Mouse (Mus musculus) ovary, adult 2 months (tissue): ENCODE results near the gene Olfr718-ps1. TPM values are rescaled to one million over a fixed set of nuclear protein-coding genes. Genes with fewer than 3 reads are reported as not detected.

ENCODE experiments used
- polyA plus RNA-seq: library from polyadenylated mRNA; depleted of rRNA; stranded (reverse); fragments of >200 nt; gene quantifications from 2 replicates; pipeline ENCODE4 v1.2.3, GENCODE M21; 2012; rRNA removed

Olfr718-ps1 gene
- not detected in 2 replicates for polyA plus RNA-seq

DNA sequence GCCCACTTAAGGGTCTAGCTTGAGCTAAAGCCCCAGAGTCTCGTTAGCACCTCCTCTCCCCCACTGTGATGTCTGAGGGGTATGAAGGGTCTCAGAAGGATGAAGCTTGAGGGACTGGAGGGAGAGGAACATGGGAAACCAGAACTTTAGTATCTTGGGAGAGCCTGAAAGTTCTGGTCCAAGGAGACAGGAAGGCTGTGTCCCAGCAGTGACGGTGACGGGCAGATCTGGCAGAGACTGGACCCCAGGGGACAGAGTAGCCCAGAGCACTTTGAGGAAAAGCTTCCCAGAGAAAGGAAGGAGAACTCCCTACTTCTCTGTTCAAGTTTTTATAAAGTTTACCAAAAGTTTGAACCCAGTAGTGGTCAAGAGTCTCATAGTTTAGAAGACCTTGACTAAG, at the start of gene Olfr718-ps1:
TSS of gene Olfr718-ps1 (minus strand) at position 101 of the 400 bp plus-strand sequence.

DNA sequence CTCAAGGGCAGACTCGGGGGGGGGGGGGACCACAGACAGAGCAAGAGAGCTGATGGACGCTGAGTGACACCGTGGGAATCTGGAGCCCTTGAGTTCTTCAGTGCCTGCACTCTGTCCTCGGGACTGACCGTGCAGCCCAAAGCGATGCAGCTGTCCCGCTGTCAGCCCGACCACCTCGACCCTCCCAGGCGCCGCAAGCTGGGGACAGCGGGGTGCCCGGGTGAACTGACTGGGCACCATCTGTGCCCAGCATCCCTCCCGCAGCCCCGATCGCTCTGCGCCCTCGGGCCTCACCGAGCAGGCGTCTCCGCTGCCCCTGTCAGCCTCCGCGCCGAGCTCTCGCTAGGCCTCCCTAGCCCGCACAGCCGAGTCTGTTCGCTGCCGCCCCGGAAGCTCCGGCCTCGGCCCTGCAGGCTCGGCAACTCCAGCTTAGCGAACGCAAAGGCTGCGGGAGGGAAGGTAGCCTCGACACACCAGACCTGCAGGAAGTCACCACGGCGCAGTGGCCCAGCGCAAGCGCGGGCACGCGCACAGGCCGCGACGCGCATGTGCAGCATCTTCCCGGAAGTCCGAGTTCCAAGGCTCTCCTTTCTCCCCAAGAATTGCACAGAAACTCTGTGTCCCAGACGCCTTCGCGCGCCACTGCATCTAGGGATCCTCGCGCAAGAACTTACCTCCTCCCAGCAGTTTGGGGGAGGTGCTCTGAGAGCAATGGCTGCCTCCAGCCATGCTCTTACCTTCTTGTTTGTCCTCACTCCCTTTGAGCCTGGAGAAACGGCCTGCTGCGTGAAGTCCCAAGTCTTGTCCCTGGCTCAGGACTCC, 33.1 kb upstream of the Olfr718-ps1 start, which contains the start of the genes Rbak and Spdye4b:
TSS of gene Rbak (minus strand) at position 521 of the 822 bp plus-strand sequence.
TSS of gene Spdye4b (plus strand) at position 763 of the 822 bp plus-strand sequence.

DNA sequence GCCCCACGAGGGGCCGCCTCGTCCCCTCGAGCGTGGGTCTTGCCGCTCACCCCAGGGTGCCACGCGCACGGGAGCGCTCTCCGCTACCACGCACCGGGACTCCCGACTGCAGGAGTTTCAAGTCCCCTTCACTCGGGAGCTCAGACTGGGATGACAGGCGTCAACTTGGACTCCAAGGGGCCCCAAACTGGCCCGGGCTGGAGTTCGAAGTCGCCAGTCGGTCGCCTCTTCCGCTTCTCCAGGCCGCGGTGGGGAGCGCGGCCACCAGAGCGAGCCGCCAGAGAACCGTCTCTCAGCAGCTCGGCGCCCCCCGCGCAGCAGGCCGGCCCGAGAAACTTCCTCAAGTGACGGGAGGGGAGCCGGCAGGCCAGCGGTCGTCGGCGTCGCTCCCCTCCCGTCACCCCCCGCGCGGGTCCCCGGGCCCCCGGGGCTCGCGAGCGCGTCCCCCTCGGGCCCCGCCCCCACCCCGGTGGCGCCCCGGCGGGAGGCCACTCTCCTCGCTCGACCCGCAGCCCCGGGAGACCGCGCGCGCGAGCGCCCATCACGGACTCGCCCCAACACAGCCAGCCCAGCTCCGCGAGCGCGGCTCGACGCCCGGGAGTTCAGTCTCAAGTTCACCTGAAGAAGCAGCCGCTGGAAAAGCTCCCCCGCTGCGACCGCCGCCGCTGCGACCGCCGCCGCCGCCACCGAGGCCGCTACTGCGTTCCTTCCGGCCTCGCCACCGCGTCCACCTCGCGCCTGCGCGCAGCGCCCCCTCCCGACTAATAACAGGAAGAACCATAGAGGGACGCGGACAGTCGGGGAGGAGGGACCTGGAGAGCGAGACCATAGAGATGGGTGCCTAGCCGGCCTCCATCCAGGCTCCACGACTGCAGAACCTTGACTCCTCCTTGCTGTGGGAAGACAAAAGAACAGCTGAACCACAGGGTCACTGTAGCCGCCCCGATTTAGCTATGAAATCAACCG, 34.8 kb downstream of the Olfr718-ps1 start, which contains the start of gene Rnf216:
TSS of gene Rnf216 (minus strand) at position 714 of the 966 bp plus-strand sequence.

Other genes starting within 250 kb of the Olfr718-ps1 start
- 8,087 and 8,282 TPM in 2 replicates for gene Actb, start 240.8 kb downstream of the Olfr718-ps1 start, polyA plus RNA-seq
- gene Fscn1, start 187.2 kb downstream of the Olfr718-ps1 start, polyA plus RNA-seq, result 357 and 373 TPM in 2 replicates
- 36.6 and 44.6 TPM in 2 replicates for gene Rnf216, start 34.6 kb downstream of the Olfr718-ps1 start, polyA plus RNA-seq
- gene Rbak, start 33.2 kb upstream of the Olfr718-ps1 start, polyA plus RNA-seq, result 6.7 and 7.1 TPM in 2 replicates
- not detected in 2 replicates for gene Spdye4b, start 33.4 kb upstream of the Olfr718-ps1 start, polyA plus RNA-seq
- not detected in 2 replicates for gene Spdye4a, start 79.3 kb upstream of the Olfr718-ps1 start, polyA plus RNA-seq
- gene Zfp12, start 87.6 kb upstream of the Olfr718-ps1 start, polyA plus RNA-seq, result 18.7 and 18.8 TPM in 2 replicates
- 27.4 and 42.8 TPM in 2 replicates for gene Zfp316, start 122.4 kb upstream of the Olfr718-ps1 start, polyA plus RNA-seq
- 9.9 and 10.5 TPM in 2 replicates for gene Zfp853, start 146.0 kb upstream of the Olfr718-ps1 start, polyA plus RNA-seq
- 35.0 and 36.6 TPM in 2 replicates for gene E130309D02Rik, start 167.8 kb upstream of the Olfr718-ps1 start, polyA plus RNA-seq
- gene Zdhhc4, start 181.7 kb upstream of the Olfr718-ps1 start, polyA plus RNA-seq, result 81.3 and 94.8 TPM in 2 replicates
- gene Grid2ip, start 209.8 kb upstream of the Olfr718-ps1 start, polyA plus RNA-seq, result 0.15 and 0.36 TPM in 2 replicates